Mouse (Mus musculus) neural tube, embryonic 15.5 days (tissue): ENCODE measurements at regions not wholly inside any gene's neighbourhood (a gene's known extent, or its start where the extent isn't known, plus 50 kb on each side); places are given as distances from the start of the nearest gene placed in this dataset.

Source experiments
- ATAC-seq: fragments of 200-750 bp; cut with Nextera tagmentation; 2 replicates; pipeline ENCODE4 v1.8.0; 2017; ENCODE audit warnings: mild to moderate bottlenecking, moderate TSS enrichment, moderate library complexity; ENCODE audit not compliant: low FRiP score
- H3K27ac ChIP-seq: fragments of 300-500 bp; sonication (generic); replicated peaks from 2 replicates; pipeline ENCODE4 v1.5.1; 2015; ENCODE audit warnings: mild to moderate bottlenecking, inconsistent platforms
- H3K27me3 ChIP-seq: fragments of 300-500 bp; sonication (generic); replicated peaks from 2 replicates; pipeline ENCODE4 v1.6.1; 2015; ENCODE audit warnings: inconsistent platforms
- H3K36me3 ChIP-seq: fragments of 300-500 bp; sonication (generic); 2 replicates; pipeline ENCODE4 v1.6.1; 2015; ENCODE audit warnings: inconsistent platforms
- H3K4me1 ChIP-seq: fragments of 300-500 bp; sonication (generic); 2 replicates; pipeline ENCODE4 v1.6.1; 2015; ENCODE audit warnings: inconsistent platforms
- H3K4me2 ChIP-seq: fragments of 300-500 bp; sonication (generic); 2 replicates; pipeline ENCODE4 v1.6.1; 2015; ENCODE audit warnings: inconsistent platforms, mild to moderate bottlenecking, moderate library complexity
- H3K4me3 ChIP-seq: fragments of 300-500 bp; sonication (generic); replicated peaks from 2 replicates; pipeline ENCODE4 v1.5.1; 2015; ENCODE audit warnings: mild to moderate bottlenecking, inconsistent platforms
- H3K9ac ChIP-seq: fragments of 300-500 bp; sonication (generic); replicated peaks from 2 replicates; pipeline ENCODE4 v1.6.1; 2015; ENCODE audit warnings: mild to moderate bottlenecking, inconsistent platforms
- H3K9me3 ChIP-seq: fragments of 300-500 bp; sonication (generic); replicated peaks from 2 replicates; pipeline ENCODE4 v1.6.1; 2016; ENCODE audit warnings: inconsistent platforms
- WGBS: fragments of 180-500 bp; shearing (Covaris S2); methylation state at CpG from one replicate; pipeline ENCODE4 v1.1.7; 2015; ENCODE audit warnings: mixed read lengths; 5-methylcytosine and 5-hydroxymethylcytosine counted together

DNA sequence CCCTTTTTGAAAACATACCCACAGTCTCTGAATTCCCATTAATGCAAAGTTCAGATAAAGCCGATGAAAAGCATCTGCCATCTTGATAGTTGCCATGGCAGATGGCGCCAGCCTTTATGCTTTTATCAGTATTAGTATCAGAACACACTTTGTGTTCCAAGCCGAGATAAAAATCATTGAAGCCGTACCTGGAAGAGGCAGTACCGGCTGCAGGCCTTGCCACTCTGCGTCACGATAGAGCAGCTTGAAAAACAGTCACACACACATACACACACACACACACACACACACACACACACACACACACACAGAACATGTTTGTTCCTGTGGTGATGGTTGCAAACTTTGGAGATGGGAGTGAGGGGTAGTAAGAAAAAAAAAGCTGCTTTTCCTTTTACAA lies 306.2 kb downstream of the Satb1 start:
- H3K4me2 ChIP-seq: no peak overlapping the region
- H3K36me3 ChIP-seq: no peaks in the 10 kb centered on the region
- no peak overlapping the region for H3K9ac ChIP-seq
- H3K27ac ChIP-seq: no peak overlapping the region
- no peaks in the 10 kb centered on the region for H3K27me3 ChIP-seq
- no peaks in the 10 kb centered on the region for H3K9me3 ChIP-seq
- ATAC-seq: no peak
- no peak overlapping the region for H3K4me3 ChIP-seq
- 59% methylated on average over 7 of the region's 7 CpGs for WGBS
- H3K4me1 ChIP-seq: 0 out of 2 replicates have a peak, but pooled peaks cover 8% of the 10 kb centered on the region

DNA sequence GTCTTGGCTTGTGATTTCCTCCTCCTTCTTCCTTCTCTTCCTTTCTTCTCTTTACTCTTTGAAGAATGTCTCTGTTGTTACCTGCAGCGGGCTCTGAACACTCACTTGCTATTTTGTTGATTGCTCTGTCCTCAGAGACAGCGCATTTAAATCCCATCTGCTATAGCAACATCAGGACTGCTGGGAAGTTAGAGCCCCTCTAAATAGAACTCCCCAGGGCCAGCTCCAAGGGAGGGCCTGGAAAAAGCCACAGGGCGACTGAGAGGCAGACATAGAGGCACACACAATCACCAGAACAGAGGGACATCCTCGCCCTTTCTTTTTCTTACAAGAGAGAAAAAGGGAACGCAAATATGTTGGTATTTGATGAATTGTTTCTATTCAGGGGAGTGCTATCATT lies 306.6 kb downstream of the Satb1 start:
- Histone ChIP-seq H3K9me3 (no peaks in the 10 kb centered on the region), H3K4me1 (0 out of 2 replicates have a peak, but pooled peaks cover 8% of the 10 kb centered on the region), H3K9ac (no peak overlapping the region), H3K4me3 (no peak overlapping the region), H3K36me3 (no peaks in the 10 kb centered on the region), H3K4me2 (no peak overlapping the region), H3K27me3 (no peaks in the 10 kb centered on the region), H3K27ac (no peak overlapping the region)
- ATAC-seq: no peak
- WGBS: 34% methylated on average over 5 of the region's 5 CpGs

DNA sequence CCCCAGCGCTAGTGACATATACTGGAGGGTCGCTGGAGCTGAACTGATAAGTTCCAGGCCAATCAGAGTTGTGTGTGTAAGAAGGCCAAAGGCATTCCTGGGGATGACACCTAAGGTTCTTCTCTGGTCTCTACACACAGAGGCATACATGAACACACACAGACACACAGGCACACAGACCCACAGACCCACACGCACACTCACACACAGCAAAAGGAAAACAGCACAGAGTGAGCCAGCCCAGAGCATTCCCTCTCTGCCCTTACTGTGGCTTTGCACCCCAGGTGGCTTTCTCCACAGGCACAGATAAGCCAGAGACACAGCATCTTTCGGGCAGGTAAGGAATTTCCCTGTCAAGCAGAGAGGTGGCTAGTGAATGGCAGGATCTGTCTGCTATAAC lies 307.1 kb downstream of the Satb1 start:
- no peak overlapping the region for H3K4me2 ChIP-seq
- 60% methylated on average over 4 of the region's 4 CpGs for WGBS
- H3K9me3 ChIP-seq: no peaks in the 10 kb centered on the region
- H3K9ac ChIP-seq: no peak overlapping the region
- no peak overlapping the region for H3K27ac ChIP-seq
- 0 out of 2 replicates have a peak, but pooled peaks cover 8% of the 10 kb centered on the region for H3K4me1 ChIP-seq
- H3K36me3 ChIP-seq: no peaks in the 10 kb centered on the region
- no peak for ATAC-seq
- no peak overlapping the region for H3K4me3 ChIP-seq
- H3K27me3 ChIP-seq: no peaks in the 10 kb centered on the region

GRCm38 (mm10) chr17:51525219-51525618 lies 307.9 kb downstream of the Satb1 start:
- 22% methylated on average over 2 of the region's 2 CpGs for WGBS
- Histone ChIP-seq H3K4me3 (no peak overlapping the region), H3K27me3 (no peaks in the 10 kb centered on the region), H3K4me1 (0 out of 2 replicates have a peak, but pooled peaks cover 8% of the 10 kb centered on the region), H3K9ac (no peak overlapping the region), H3K4me2 (no peak overlapping the region), H3K36me3 (no peaks in the 10 kb centered on the region), H3K9me3 (no peaks in the 10 kb centered on the region), H3K27ac (no peak overlapping the region)
- no peak for ATAC-seq

- Histone ChIP-seq H3K27me3 (no peaks in the 10 kb centered on the region), H3K27ac (no peak overlapping the region), H3K4me1 (no peaks in the 10 kb centered on the region), H3K4me2 (no peak overlapping the region), H3K9me3 (no peaks in the 10 kb centered on the region), H3K4me3 (no peak overlapping the region), H3K9ac (no peak overlapping the region), H3K36me3 (no peaks in the 10 kb centered on the region)
- no peak for ATAC-seq
- WGBS: 84% methylated on average over 2 of the region's 2 CpGs
Measured at GRCm38 (mm10) chr17:51511917-51512316, 321.2 kb downstream of the Satb1 start.

- Histone ChIP-seq H3K4me2 (no peak overlapping the region; the same call in 1 of the 2 replicates), H3K4me1 (no peaks in the 10 kb centered on the region), H3K4me3 (no peak overlapping the region), H3K9me3 (no peaks in the 10 kb centered on the region), H3K27ac (no peak overlapping the region), H3K9ac (no peak overlapping the region), H3K36me3 (no peaks in the 10 kb centered on the region), H3K27me3 (no peaks in the 10 kb centered on the region)
- 52% methylated on average over 10 of the region's 10 CpGs for WGBS
- ATAC-seq: no peak
Measured at GRCm38 (mm10) chr17:51500751-51501150, 321.6 kb upstream of the Tbc1d5 start.

DNA sequence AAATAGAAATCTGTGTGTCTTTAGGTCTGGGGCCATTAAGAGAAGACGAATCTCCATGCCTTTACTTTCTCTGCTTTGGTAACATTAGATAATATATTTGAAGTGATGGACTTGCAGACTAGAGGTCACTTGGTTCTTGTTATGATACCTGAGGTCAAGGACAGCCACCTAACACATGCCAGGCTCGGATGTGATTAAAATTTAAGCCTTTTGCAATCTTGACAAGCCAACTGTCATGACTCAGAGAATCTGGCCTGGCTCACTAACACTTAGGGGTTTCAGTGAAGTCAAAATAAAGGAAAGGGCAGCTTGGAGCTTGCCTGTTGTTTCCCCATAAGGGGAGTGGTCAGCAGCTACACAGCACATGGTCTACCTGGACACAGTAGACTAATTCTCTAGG lies 320.4 kb upstream of the Tbc1d5 start:
- no peak overlapping the region for H3K4me2 ChIP-seq
- H3K27ac ChIP-seq: no peak overlapping the region
- no peaks in the 10 kb centered on the region for H3K4me1 ChIP-seq
- no peak for ATAC-seq
- no peaks in the 10 kb centered on the region for H3K36me3 ChIP-seq
- H3K4me3 ChIP-seq: no peak overlapping the region
- H3K27me3 ChIP-seq: no peaks in the 10 kb centered on the region
- H3K9me3 ChIP-seq: no peaks in the 10 kb centered on the region
- 86% methylated on average over 2 of the region's 2 CpGs for WGBS
- H3K9ac ChIP-seq: no peak overlapping the region

GRCm38 (mm10) chr17:51495038-51495437 lies 315.9 kb upstream of the Tbc1d5 start:
- ATAC-seq: no peak
- H3K27ac ChIP-seq: no peak overlapping the region

DNA sequence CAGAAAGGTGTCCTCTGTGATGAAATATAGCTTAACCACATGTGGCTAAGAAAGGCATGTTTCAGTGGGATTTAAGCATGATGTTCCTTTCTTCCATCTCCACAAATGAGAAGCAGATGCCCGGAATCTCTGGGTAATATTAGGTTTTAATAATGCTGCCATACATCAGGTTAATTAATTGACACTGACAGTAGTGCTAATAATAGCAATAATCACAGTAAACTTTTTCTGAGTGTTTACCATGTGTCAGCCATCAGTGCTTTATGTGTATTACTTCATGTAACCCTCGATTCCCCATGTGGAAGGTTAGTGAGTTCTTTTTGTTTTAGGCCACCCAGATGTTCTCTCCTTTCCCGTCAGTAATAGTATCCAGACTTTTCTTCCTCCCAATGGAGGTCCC lies 310.2 kb upstream of the Tbc1d5 start:
- H3K4me1 ChIP-seq: no peaks in the 10 kb centered on the region
- H3K9me3 ChIP-seq: no peaks in the 10 kb centered on the region
- H3K27ac ChIP-seq: no peak overlapping the region
- H3K4me3 ChIP-seq: no peak overlapping the region
- no peak overlapping the region for H3K4me2 ChIP-seq
- 90% methylated on average over 3 of the region's 3 CpGs for WGBS
- H3K36me3 ChIP-seq: no peaks in the 10 kb centered on the region
- H3K9ac ChIP-seq: no peak overlapping the region
- H3K27me3 ChIP-seq: no peaks in the 10 kb centered on the region
- ATAC-seq: no peak

More at GRCm38 (mm10) chr17:51495038-51495437, 315.9 kb upstream of the Tbc1d5 start:
- no peaks in the 10 kb centered on the region for H3K9me3 ChIP-seq
- no peak overlapping the region for H3K4me2 ChIP-seq
- H3K4me3 ChIP-seq: no peak overlapping the region
- H3K27me3 ChIP-seq: no peaks in the 10 kb centered on the region
- H3K36me3 ChIP-seq: no peaks in the 10 kb centered on the region
- 55% methylated on average over 2 of the region's 2 CpGs for WGBS
- no peak overlapping the region for H3K9ac ChIP-seq
- H3K4me1 ChIP-seq: no peaks in the 10 kb centered on the region

DNA sequence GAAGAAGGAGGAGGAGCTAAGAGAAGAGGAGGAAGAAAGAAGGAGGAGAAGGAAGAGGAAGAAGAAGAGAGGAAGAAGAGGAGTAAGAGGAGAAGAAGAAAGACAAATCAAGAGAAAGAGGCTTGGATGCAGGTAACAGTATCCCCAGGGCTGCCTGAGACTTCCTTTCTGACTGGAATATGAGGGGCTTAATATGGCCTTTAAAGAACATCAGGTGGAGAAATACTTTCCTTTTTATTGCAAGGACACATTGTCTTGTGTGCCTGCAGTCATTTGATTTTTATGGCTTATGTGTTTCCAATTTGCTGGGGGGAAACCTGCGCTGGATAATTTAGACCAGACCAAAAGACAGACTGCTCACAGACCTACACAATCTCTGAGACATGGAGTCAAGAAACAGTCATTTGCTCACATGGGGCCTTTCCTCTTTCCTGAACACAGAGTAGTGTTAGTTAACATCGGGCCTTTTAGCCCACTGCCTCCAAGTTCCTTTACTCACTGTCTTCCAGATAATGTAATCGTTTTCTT lies 308.8 kb upstream of the Tbc1d5 start:
- no peaks in the 10 kb centered on the region for H3K27me3 ChIP-seq
- H3K9ac ChIP-seq: no peak overlapping the region
- ATAC-seq: no peak
- H3K27ac ChIP-seq: no peak overlapping the region
- no peak overlapping the region for H3K4me3 ChIP-seq
- H3K4me2 ChIP-seq: no peak overlapping the region
- WGBS: 83% methylated on average over 3 of the region's 3 CpGs
- H3K36me3 ChIP-seq: no peaks in the 10 kb centered on the region
- no peaks in the 10 kb centered on the region for H3K9me3 ChIP-seq
- no peaks in the 10 kb centered on the region for H3K4me1 ChIP-seq

GRCm38 (mm10) chr17:51477810-51478209 lies 298.7 kb upstream of the Tbc1d5 start:
- no peak for ATAC-seq
- Histone ChIP-seq H3K4me1 (no peaks in the 10 kb centered on the region), H3K9me3 (peaks cover 4% of the 10 kb centered on the region; the same call in 1 of the 2 replicates), H3K36me3 (no peaks in the 10 kb centered on the region), H3K4me2 (no peak overlapping the region), H3K9ac (no peak overlapping the region), H3K27me3 (no peaks in the 10 kb centered on the region), H3K4me3 (no peak overlapping the region), H3K27ac (no peak overlapping the region)
- WGBS: 87% methylated on average over 7 of the region's 7 CpGs

GRCm38 (mm10) chr17:51477404-51477803 lies 298.3 kb upstream of the Tbc1d5 start:
- H3K36me3 ChIP-seq: no peaks in the 10 kb centered on the region
- H3K4me2 ChIP-seq: no peak overlapping the region
- ATAC-seq: no peak
- H3K9me3 ChIP-seq: peaks cover 4% of the 10 kb centered on the region; the same call in 1 of the 2 replicates
- no peaks in the 10 kb centered on the region for H3K4me1 ChIP-seq
- WGBS: 92% methylated on average over 8 of the region's 8 CpGs
- no peaks in the 10 kb centered on the region for H3K27me3 ChIP-seq
- H3K9ac ChIP-seq: no peak overlapping the region
- no peak overlapping the region for H3K4me3 ChIP-seq
- no peak overlapping the region for H3K27ac ChIP-seq
